Mouse (Mus musculus) CH12.LX (cell line): ENCODE data around the gene Vill. TPM values are rescaled to one million over a fixed set of nuclear protein-coding genes. Genes with fewer than 3 reads are reported as not detected.
A peak's percentile ranks its signal among the peaks of the same experiment; 100 is the strongest.

Source experiments
- DNase-seq: peaks from one replicate; pipeline ENCODE4 v3.0.0-alpha.2; 2013; ENCODE audit errors: extremely low read depth
- H3K27ac ChIP-seq: 2 replicates; pipeline ENCODE4 v1.5.1; 2012; ENCODE audit warnings: low read depth, mild to moderate bottlenecking, control low read depth, moderate library complexity; ENCODE audit not compliant: insufficient read depth
- H3K27me3 ChIP-seq: replicated peaks from 2 replicates; pipeline ENCODE3; 2012; ENCODE audit warnings: inconsistent platforms
- H3K36me3 ChIP-seq, 2 experiments: replicated peaks in 1 of 2; 2 replicates each; pipeline versions ENCODE3 to v1.6.1; 2012; ENCODE audit warnings: inconsistent platforms in 1 of 2, low read length in 1 of 2, mild to moderate bottlenecking in 1 of 2, mixed read lengths in 1 of 2, moderate library complexity in 1 of 2; ENCODE audit not compliant: control insufficient read depth in 1 of 2, insufficient read depth in 1 of 2
- H3K4me1 ChIP-seq, 2 experiments: 2 replicates each; pipeline ENCODE4 v1.6.1; 2012; ENCODE audit warnings: inconsistent platforms in 1 of 2, moderate library complexity in 1 of 2; ENCODE audit not compliant: insufficient read depth in 2 of 2, control insufficient read depth in 1 of 2
- H3K4me2 ChIP-seq: 2 replicates; pipeline ENCODE4 v1.6.1; 2012; ENCODE audit warnings: low read depth, mild to moderate bottlenecking, control low read depth; ENCODE audit not compliant: poor library complexity, insufficient read depth, severe bottlenecking
- H3K4me3 ChIP-seq, 3 experiments: fragments of 150-350 bp in 1 of 3; sonication (generic) in 1 of 3; replicated peaks in 1 of 3; 2 replicates each; pipeline versions ENCODE3 to v1.5.1; 2011 to 2012; ENCODE audit warnings: low read depth in 2 of 3, low read length in 2 of 3, mild to moderate bottlenecking in 2 of 3, moderate library complexity in 2 of 3, control low read depth in 1 of 3, improper control_type of control experiment in 1 of 3, inconsistent platforms in 1 of 3, mixed read lengths in 1 of 3; ENCODE audit not compliant: poor library complexity in 1 of 3
- H3K79me2 ChIP-seq: replicated peaks from 2 replicates; pipeline ENCODE4 v1.6.1; 2012; ENCODE audit warnings: mild to moderate bottlenecking, moderate library complexity; ENCODE audit not compliant: control insufficient read depth, poor library complexity, insufficient read depth, severe bottlenecking; ENCODE audit errors: extremely low read depth
- H3K9ac ChIP-seq: 2 replicates; pipeline ENCODE4 v1.6.1; 2012; ENCODE audit warnings: low read depth, mild to moderate bottlenecking, control low read depth, moderate library complexity; ENCODE audit not compliant: insufficient read depth
- H3K9me3 ChIP-seq: replicated peaks from 2 replicates; pipeline ENCODE3; 2012; ENCODE audit warnings: low read length, inconsistent platforms, mixed read lengths
- CHD1 ChIP-seq: IDR thresholded peaks from 2 replicates; pipeline ENCODE4 v1.6.1; 2012; ENCODE audit warnings: low read depth, low read length, improper control_type of control experiment, inconsistent platforms
- CHD2 ChIP-seq: IDR thresholded peaks from 2 replicates; pipeline ENCODE4 v1.6.1; 2011; ENCODE audit warnings: low read length, improper control_type of control experiment
- ELF1 ChIP-seq: IDR thresholded peaks from 2 replicates; pipeline ENCODE4 v1.6.1; 2014; ENCODE audit warnings: low read depth, mild to moderate bottlenecking, inconsistent platforms, low read length, improper control_type of control experiment
- GABPA ChIP-seq: IDR thresholded peaks from 2 replicates; pipeline ENCODE4 v1.6.1; 2012; ENCODE audit warnings: low read depth, low read length, improper control_type of control experiment, inconsistent platforms; ENCODE audit not compliant: insufficient replicate concordance
- HCFC1 ChIP-seq: IDR thresholded peaks from 2 replicates; pipeline ENCODE4 v1.6.1; 2012; ENCODE audit warnings: low read depth, mild to moderate bottlenecking, inconsistent platforms, low read length, improper control_type of control experiment
- IRF4 ChIP-seq: IDR thresholded peaks from 2 replicates; pipeline ENCODE4 v1.6.1; 2014; ENCODE audit warnings: low read depth, mild to moderate bottlenecking, inconsistent platforms, low read length, improper control_type of control experiment
- JUND ChIP-seq: conservative IDR thresholded peaks from 2 replicates; pipeline ENCODE4 v1.6.1; 2011; ENCODE audit warnings: low read depth, low read length, improper control_type of control experiment
- KAT2A ChIP-seq: IDR thresholded peaks from 2 replicates; pipeline ENCODE4 v1.6.1; 2012; ENCODE audit warnings: low read length, improper control_type of control experiment, inconsistent platforms; ENCODE audit not compliant: insufficient replicate concordance
- MAZ ChIP-seq: IDR thresholded peaks from 2 replicates; pipeline ENCODE4 v1.6.1; 2012; ENCODE audit warnings: low read depth, mild to moderate bottlenecking, inconsistent platforms, low read length, improper control_type of control experiment, moderate library complexity
- PAX5 ChIP-seq: IDR thresholded peaks from 2 replicates; pipeline ENCODE4 v1.6.1; 2012; ENCODE audit warnings: low read length, inconsistent platforms, mixed read lengths
- POLR2AphosphoS2 ChIP-seq: IDR thresholded peaks from 2 replicates; pipeline ENCODE4 v1.6.1; 2011; ENCODE audit warnings: low read depth, low read length, improper control_type of control experiment
- UBTF ChIP-seq: IDR thresholded peaks from 2 replicates; pipeline ENCODE4 v1.6.1; 2012; ENCODE audit warnings: low read depth, mild to moderate bottlenecking, inconsistent platforms, low read length, improper control_type of control experiment, moderate library complexity
- USF2 ChIP-seq: conservative IDR thresholded peaks from 2 replicates; pipeline ENCODE4 v1.6.1; 2011; ENCODE audit warnings: low read depth, low read length, improper control_type of control experiment
- ZC3H11A ChIP-seq: IDR thresholded peaks from 2 replicates; pipeline ENCODE4 v1.6.1; 2012; ENCODE audit warnings: low read depth, mild to moderate bottlenecking, inconsistent platforms, low read length, improper control_type of control experiment
- ZKSCAN1 ChIP-seq: IDR thresholded peaks from 2 replicates; pipeline ENCODE4 v1.6.1; 2012; ENCODE audit warnings: low read depth, inconsistent platforms, low read length, improper control_type of control experiment, borderline replicate concordance
- ZNF384 ChIP-seq: IDR thresholded peaks from 2 replicates; pipeline ENCODE4 v1.6.1; 2012; ENCODE audit warnings: low read depth, low read length, improper control_type of control experiment, inconsistent platforms
- dilution Hi-C: fragments of 300-500 bp; cut with MboI; formaldehyde crosslinking; loops from 2 replicates; pipeline ENCODE4 v1.14.3; 2020; ENCODE audit warnings: low sequenced_read_pairs; ENCODE audit not compliant: extremely low pct_unique_long_range_greater_than_20kb, extremely low pct_ligation_motif_present
- in situ Hi-C: fragments of 300-500 bp; cut with MboI; formaldehyde crosslinking; loops from 3 replicates; pipeline ENCODE4 v1.14.3; 2019; ENCODE audit warnings: low sequenced_read_pairs, low pct_ligation_motif_present, low pct_unique_long_range_greater_than_20kb, mixed read lengths
- polyA plus RNA-seq: library from polyadenylated mRNA; unstranded; fragments of >175 nt; gene quantifications from 2 replicates; pipeline ENCODE4 v1.2.1, GENCODE M21; 2012; ENCODE audit warnings: low read depth; ENCODE audit not compliant: insufficient read length
- total RNA-seq, 2 experiments: library from RNA; depleted of rRNA; stranded (reverse); fragments of 300-350 nt in 1 of 2; fragments of >200 nt in 1 of 2; gene quantifications; 2 replicates each; pipeline ENCODE4 v1.2.3; 2012 to 2014

Gene Vill
- total and polyA plus RNA-seq, 3 experiments: 46.3 to 85.2 (median 57.3) TPM

DNA sequence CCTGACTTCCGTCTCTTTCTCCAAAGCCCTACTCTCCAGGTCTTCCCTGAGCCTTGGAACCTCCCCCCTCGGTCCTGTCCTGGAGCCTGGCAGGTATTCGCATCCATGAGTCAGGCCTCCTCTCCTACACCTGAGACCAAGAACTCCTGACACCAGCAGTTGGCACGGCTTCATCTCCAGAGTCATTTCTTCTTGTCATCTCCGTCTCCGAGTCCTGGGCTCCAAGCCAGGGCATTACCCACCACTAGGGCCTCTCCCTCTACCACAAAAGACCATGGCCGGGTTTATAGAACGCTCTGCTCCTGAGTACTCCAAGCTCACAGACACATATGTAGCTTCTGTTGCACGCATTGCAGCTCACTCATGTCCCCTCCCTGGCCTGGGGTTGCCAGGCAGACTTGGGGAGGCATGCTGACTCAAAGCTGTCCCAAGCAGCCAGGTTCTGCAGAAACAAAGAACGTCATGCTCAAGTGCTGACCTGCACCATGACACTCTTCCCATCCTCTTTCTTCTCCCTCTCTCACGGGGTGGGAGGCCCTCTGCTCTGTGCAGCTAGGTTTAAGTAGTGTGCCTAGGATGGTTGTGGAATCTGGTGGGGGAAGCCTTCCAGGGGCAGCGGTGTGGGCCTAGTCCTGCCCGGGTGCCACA is 42.0 kb downstream of the Vill start:
- no peaks in the 10 kb centered on the region for H3K79me2 ChIP-seq
- no peak overlapping the region for H3K4me2 ChIP-seq
- DNase-seq: no peak
- no peak overlapping the region for H3K9ac ChIP-seq
- dilution Hi-C loops (no loop called here), in situ Hi-C loops (no loop called here)
- H3K36me3 ChIP-seq: no peaks in the 10 kb centered on the region
- peaks cover 12 to 13% of the 10 kb centered on the region in 2 experiments for H3K4me1 ChIP-seq
- peak; percentile 64; the same call in 1 of the 2 replicates for TF ChIP-seq IRF4
- TF ChIP-seq CHD1: no peak
- H3K27ac ChIP-seq: no peak overlapping the region
- peaks cover 93% of the 10 kb centered on the region for H3K27me3 ChIP-seq
- H3K4me3 ChIP-seq: no peak overlapping the region
- no peaks in the 10 kb centered on the region for H3K9me3 ChIP-seq

DNA sequence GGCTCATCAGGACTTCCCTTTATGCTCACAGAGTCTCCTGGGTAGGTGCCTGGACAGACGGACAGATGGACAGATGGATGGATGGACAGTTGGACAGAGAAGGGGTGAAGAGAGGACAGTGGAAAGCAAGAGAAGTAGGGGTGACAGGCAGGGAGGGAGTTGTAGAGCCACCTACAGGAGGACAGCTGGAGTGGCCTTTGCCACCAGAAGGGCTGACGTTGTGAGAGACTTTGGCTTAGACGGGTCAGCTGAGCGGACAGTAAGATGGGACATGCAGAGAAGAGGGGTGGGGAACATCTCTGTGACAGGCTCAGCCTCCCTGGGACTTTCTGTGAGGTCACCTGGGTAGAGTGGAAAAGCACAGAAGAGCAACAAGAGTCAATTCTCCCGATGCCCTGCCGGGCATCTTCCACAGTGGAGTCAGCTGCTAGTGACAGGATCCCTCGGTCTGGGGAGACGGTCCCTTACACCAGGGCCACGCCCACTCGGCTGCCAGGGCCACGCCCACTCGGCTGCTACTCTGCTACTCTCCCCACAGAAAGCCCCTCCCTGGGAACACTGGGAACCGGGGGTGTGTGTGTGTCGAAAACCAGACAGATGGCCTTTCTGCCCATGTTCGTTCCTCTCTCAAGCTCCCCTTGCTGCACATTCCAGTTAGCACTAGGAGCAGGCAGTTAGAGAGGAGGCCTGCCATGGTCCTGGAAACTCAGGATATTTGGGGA is 47.8 kb downstream of the Vill start:
- no peaks in the 10 kb centered on the region for H3K79me2 ChIP-seq
- dilution Hi-C loops (no loop called here), in situ Hi-C loops (loop anchor here (10.0 kb wide), 1 partner anchor 474 kb away; the partner anchor contains the start of gene Scn5a)
- H3K4me2 ChIP-seq: no peak overlapping the region
- H3K4me3 ChIP-seq: no peak overlapping the region
- TF ChIP-seq ELF1 (no peak), PAX5 (no peak), POLR2AphosphoS2 (no peak), UBTF (no peak), GABPA (no peak), HCFC1 (no peak), CHD2 (no peak), KAT2A (no peak), USF2 (no peak), ZC3H11A (no peak), ZNF384 (no peak), MAZ (no peak), JUND (no peak), ZKSCAN1 (no peak)
- peaks cover 53% of the 10 kb centered on the region for H3K27me3 ChIP-seq
- H3K27ac ChIP-seq: no peak overlapping the region
- peaks cover 21 to 28% of the 10 kb centered on the region in 2 experiments for H3K4me1 ChIP-seq
- no peaks in the 10 kb centered on the region for H3K36me3 ChIP-seq
- no peak overlapping the region for H3K9ac ChIP-seq
- no peaks in the 10 kb centered on the region for H3K9me3 ChIP-seq
- peak; percentile 17 for DNase-seq
